Mouse (Mus musculus): Measurements from ENCODE around the gene Dpf1.

DNA sequence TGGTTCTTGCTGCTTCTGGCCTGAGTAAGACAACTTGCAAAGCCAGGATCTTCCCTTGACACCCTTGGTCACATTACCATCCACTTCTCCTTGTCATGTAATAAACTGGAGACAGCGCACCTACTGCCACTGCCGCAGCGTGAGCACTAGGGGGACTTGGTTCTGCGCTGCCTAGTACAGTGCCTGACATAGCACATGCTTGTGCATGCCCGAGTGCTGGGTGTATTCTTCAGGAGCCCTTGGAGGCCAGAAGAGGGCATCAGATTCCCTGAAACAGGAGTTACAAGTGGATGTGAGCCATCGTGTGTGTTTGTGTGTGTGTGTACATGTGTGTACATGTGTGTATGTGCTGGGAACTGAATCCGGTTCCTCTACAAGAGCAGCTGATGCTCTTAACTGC lies 16.3 kb upstream of the Dpf1 start:
- TF ChIP-seq POLR2A (IDR thresholded peaks at IDR 0.05; ENCODE audit: extremely low read depth, insufficient read depth, low read length), result no peak
- no peak for TF ChIP-seq CTCF (IDR thresholded peaks at IDR 0.05; ENCODE audit: low read depth, low read length)

Data from liver, adult 2 months (tissue).